Mouse (Mus musculus) left cerebral cortex, adult 11 months (tissue): ENCODE results near the gene Sec14l1.

Experiments
- DNase-seq: peaks from one replicate; pipeline ENCODE4 v3.0.0; 2022; ENCODE audit warnings: low spot score

The Sec14l1 gene

DNA sequence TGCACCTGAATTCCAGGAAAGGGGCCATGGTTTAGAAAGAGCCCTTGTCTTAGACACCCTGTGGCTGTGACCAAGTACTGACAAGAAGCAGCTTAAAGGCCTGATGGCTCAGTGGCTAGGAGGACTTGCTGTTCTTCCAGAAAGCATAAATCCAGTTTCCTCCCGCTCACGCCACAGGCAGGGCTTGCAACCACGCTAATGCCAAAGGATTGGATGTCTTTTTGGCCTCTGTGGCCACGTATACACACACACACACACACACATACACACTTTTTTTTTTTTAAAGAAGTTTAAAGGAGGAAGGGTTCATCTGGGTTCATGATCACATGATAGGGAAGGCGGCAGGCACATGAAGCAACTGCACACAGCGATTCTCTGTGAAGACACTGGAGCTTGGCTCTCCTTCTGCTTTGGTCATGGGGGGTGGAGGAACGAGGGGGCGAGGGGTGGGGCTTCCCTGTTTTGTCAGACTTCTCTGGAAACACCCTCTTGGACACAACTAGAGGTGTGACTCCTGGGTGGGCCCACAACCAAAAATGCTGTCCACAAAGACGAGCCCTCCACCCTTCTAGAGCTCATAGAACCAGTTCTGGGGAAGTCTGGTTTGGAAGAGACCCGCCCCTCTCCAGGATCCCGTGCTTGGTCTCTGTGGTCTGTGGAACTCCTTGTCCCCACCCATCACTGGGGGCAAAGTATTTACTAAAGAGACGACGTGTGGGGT is 26.5 kb upstream of the Sec14l1 start:
- DNase-seq = no peak

DNA sequence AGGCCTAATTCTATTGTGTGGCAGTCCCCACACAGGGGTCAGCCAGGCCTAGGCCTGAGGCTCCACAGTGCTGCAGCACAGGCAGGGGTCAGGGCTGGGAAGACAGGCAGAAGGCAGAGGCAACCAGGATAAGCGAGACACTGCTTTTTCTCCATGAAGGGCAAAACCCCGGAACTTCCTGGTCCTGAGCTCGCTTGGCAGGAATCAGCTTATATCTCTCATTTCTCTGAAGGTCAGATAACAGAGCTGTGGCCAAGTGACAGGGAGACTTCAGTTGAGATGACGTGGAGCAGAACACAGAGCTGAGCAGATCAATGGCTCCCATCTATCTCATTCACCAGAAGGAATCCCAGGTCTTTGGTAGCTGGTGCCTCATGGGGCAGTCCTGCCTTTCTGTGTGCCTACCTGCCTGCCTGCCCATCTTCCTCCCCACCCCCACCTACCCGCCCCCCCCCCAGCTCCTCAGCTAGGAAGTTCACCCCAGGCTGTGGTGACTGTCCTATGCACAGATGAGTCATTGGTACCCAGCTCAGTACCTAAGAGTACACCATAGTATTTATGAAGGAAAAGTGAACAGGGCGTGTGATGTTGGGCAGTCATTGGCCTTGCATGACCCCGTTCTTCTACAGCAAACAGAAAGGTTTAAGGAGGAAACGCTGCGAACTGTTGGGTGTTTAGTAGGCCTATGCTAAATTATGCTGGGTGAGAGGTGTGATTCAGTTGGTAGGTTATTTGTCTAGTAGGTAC is 25.1 kb upstream of the Sec14l1 start:
- DNase-seq = no peak

GRCm38 (mm10) chr11:117091406-117091805 is 23.6 kb upstream of the Sec14l1 start:
- no peak for DNase-seq

DNA sequence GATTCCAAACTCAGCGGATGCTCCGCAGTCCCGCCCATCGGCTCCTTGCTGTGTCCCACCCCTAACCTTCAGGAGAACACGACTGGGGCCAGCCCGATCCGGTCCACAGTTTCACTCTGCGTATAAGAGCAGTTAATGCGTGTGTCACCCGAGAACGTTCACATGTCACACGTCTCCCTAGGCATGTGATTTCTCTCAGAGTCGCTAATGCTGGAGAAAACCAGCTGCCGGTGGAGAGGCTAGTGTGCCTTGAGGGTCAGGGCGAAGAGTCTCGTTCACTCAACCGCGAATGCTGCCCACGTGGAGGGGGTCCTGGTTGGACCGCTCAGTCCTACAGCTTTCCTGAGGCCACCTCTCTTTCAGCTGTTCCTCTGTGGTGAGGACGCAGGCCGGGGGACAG is 23.1 kb upstream of the Sec14l1 start:
- DNase-seq = no peak

DNA sequence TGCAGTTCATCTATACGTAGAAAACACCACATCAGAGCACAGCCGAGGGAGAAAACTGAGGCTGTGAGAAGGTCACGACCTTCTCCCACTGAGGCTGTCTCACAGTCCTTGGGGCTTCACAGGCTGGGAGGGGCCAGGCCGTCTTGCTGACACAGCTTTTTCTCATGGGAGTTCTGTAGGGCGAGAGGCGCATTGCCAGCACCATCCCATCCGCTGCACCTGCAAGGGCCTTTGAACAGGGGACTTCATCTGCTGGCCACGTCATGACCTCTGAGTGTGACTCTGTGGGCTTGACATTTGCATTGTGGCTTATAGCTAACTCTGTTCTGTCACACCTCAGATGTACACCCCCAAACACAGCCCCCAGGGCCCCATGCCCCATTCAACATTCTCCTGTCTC is 22.3 kb upstream of the Sec14l1 start:
- DNase-seq = no peak

GRCm38 (mm10) chr11:117093900-117094552 is 20.9 kb upstream of the Sec14l1 start:
- DNase-seq = no peak

DNA sequence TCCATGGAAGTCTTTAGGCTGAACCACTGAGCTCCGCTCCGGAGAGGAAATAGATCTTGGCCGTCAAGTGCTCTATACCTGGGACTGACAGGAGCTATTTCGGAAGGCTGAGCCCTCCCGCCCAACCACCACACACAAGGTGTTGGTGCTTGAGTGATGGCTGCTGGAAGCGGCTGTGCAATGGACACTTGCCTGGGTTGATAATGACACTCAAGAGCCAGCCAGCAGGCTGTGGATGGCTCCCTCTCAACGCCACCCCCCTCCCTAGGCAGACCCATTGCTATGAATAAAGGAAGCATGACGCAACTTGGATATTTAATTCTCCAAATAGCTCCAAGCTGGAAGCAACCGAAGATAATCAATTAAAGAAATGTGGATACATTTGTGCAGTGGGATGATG is 20.3 kb upstream of the Sec14l1 start:
- DNase-seq = no peak

DNA sequence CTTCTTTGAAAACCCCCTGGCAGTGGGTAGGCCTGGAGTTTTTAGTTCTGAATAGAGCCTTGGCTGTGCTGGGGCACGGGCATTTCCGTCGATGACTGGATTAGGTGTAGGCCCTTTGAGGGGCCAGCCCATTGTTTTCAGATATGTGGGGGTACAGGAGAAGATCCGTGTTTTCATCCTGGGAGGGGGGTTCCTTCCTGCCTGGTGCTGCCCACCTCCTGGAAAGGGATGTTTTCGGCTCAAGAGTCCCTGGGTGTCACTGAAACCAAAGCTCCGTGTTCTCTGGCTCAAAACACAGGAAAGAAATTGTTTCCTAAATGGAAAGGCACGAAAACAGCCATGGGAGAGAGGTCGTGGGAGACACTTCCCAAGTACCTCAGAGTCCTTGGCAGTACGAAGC is 17.9 kb upstream of the Sec14l1 start:
- no peak for DNase-seq

GRCm38 (mm10) chr11:117098155-117098554 is 16.8 kb upstream of the Sec14l1 start:
- DNase-seq = no peak

DNA sequence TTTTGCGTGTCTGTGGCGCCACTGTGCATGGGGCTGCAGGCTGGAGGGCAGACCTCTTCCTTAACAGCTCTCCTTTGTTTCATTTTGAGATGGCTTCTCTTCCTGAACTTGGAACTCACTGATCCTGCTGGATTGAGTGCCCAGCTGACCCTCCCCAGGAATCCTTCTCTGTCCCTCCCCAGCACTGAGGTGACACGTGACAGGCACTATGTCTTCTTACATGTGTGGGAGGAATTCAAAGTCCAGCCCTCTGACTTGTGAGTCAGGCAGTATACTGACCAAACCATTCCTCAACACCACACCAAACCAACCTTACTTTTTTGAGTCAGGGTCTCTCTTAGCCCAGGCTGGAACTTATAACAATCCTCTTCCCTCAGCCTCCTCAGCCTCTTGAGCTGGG is 16.2 kb upstream of the Sec14l1 start:
- no peak for DNase-seq

DNA sequence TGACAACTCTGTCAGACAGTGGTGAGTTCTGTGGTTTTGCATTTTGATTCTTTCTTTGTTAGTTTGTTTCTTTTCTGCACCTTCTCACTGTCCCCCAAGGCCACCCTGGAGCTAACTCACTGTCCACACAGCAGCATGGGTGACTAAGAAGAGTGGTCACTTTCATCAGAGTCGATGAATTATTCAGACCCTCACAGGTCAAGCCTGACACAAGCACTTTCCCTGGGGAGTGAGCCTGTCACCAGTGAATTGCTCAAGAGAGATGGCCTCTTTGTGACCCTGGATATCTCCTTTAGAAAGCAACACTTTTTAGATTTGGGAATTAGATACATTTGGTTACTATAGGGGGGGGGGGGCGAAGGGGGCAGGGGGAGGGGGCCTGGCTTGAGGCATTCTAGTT is 15.6 kb upstream of the Sec14l1 start:
- no peak for DNase-seq

GRCm38 (mm10) chr11:117101351-117101921 is 13.5 kb upstream of the Sec14l1 start:
- DNase-seq = no peak

DNA sequence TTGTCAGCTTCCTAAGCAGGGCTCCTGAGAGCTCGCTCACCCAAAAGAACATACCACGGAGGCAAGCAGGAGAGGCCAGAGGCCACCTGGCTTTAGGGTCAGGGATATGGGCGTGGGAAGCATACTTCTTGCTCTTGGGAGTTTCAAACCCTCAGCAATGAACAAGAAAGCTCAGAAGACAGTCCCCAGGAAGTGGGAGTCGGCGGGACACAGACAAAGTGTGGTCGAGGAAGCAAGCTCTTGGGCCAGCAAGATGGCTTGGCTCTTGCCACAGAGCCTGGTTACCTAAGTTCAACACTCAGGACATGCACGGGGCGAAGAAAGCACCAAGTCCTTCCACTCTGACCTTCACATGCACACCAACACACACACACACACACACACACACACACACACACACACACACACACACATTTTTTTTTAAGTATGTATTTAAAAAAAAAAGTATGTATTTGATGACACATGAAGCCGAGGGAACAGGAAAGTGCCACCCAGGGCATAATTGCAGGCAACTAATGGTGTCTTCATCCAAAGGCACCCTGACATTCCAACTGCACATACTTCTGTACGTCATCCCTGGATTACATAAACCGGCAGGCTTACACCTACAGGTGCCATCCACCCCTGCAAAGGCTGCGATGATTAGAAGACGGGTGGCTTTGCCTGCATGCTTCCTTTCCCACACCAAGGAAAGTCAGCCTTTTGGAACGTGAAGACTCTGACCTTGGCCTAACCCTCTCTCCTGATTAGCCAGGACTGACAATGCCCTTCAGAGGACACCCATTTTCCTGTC is 12.8 kb upstream of the Sec14l1 start:
- DNase-seq = no peak

GRCm38 (mm10) chr11:117103523-117103922 is 11.4 kb upstream of the Sec14l1 start:
- no peak for DNase-seq

GRCm38 (mm10) chr11:117104044-117104757 is 10.8 kb upstream of the Sec14l1 start:
- DNase-seq = peak; percentile 64

DNA sequence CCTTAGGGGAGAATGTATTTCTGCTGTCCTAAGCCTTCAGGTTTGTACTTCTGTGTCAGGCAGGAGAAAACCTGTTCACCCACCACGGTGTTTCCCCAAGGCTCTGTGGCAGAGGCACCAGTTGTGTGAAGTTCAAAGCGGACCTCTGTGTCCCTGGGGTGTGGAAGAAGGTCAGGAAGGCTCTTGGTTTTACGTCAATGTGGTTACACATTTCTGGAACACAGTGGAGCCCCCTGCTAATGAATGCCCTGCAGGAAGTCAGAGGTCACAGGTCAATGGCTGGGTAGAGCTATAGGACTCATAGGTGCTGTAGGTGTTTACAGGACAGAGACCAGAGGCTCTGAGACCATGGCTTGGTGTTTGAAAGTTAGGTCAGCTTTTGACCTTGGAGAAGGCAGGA is 9.7 kb upstream of the Sec14l1 start:
- DNase-seq = no peak

DNA sequence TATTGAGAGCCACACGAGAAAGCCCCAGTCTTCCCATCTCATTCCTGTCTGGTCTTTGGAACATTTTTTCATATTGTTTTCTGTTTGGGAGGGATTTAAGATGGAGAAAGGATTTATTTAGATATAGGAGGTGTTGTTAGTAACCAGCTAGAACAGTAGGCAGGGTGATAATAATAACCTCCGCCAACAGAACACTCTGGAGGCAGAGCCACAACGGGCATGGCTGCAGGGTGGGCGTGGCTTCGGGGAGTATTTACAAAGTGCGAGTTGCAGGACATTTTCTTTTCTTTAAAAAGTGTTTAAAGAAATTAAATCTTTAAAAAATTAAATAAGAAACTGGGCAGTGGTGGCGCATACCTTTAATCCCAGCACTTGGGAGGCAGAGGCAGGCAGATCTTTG is 9.1 kb upstream of the Sec14l1 start:
- no peak for DNase-seq

DNA sequence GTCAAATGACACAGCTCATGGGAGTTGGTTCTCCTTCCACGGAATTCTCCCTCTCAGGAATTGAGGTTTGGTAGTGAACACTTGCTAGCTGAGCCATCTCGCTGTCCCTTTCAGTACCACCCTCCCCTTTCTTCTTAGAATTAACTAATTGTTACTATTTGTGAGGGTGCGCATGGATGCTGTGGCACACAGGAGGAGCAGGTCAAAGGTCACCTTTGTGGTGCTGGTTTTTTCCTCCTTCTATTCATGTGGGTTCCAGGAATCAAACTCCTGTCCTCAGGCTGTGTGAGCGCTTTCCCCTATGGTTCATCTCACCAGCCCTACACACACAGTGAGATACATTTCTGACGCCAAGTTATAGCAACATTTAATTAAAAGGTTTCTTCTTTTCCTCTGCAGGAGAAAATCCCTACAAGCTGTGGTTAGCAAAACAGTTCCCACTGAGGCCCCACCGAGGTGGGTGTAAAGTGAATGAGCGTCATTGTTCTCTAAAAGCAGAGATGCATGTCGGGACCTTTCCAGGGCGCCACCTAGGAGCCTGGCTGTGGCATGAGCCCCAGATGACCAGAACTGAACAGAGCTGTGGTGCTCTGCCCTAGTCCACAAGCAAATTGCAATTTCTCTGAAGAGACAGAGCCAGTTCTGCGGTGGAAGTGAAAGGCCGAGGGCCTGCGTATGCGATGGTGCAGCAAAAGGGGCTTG is 8.2 kb upstream of the Sec14l1 start:
- DNase-seq = no peak

DNA sequence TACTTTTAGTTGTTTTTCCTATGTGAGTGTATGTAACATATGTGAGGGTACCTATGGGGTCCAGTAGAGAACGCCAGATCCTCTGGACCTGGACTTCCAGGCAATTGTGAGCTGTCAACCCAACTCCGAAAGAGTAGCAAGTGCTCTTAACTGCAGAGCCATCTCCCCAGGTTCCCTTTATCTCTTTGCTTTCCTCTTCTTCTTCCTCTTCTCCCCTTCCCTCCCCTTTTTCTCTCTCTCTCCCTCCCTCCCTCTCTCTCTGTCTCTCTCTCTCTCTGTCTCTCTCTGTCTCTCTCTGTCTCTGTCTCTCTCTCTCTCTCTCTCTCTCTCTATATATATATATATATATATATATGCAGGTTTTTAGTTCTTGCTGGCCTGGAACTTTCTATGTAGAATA is 7.1 kb upstream of the Sec14l1 start:
- no peak for DNase-seq

- no peak for DNase-seq
Measured at GRCm38 (mm10) chr11:117108595-117108994, 6.4 kb upstream of the Sec14l1 start.
